Mouse (Mus musculus) heart, postnatal 10 days (tissue): ENCODE measurements at regions not wholly inside any gene's neighbourhood (a gene's known extent, or its start where the extent isn't known, plus 50 kb on each side); places are given as distances from the start of the nearest gene placed in this dataset.
"Not testable (repeated sequence)": the region's sequence is repeated elsewhere in the genome, so short reads cannot be mapped to it uniquely, and the experiment has no call there.

Source experiments
- DNase-seq, 2 experiments: peaks; one replicate each; pipeline ENCODE4 v3.0.0; 2021
- intact Hi-C: fragments of 180-260 bp; cut with DNase I; formaldehyde crosslinking; loops from one replicate; pipeline ENCODE4 v1.15.1; 2025

DNA sequence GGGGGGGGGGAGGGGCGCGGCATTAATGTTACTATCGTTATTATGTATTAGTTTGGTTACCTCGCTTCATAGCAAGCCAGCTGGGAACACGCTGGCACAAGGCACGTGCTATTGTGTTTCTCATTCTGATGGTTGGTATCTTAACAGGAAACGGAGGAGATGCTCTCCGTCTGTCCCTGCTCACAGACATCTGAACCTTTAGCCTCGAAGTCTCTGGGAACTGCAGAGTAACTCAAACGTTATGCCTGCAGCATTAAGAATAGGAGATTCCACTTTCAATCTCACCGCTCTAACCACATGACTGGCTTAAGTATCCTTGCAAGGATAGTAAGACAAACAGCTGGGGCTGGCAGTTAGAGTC is 80.0 kb downstream of the Nfkbiz start:
- intact Hi-C loops, result no loop called here
- DNase-seq, result no peak

DNA sequence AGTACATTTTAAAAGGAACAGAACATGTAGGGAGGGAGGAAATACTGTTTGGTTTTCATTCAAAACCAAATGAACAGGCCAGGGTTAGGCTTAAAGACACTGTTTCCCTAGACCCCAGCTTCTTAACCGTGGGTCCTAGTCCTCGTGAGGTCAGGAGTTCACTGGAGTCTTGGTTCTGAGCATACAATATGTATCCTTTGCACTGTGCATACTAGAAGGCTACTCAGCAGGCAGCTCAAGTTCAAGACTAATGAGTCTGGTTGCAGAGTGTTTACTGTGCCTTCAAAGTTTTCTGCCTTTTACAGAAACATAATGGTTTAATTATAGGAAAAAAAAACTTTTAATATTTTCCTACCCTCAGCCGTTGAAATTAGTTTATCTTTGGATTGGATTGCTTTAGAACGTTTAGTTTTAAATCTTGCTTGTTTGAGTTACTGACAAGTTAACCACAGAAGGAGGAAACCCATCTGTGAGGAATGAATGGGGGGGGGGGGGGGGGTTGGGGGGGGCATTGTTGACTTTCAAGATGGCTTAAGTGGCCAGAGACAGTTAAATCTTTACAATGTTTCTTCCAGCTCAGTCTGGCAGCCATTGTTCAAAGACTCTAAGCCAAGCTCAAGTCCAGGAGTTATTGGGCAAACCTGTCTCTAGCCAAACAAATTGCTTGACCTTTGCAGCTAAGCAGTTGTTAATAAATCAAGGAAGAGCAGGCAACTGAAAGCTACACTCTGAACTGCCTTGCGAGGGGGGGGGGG is 80.6 kb downstream of the Nfkbiz start:
- intact Hi-C loops, result no loop called here
- no peak for DNase-seq

- intact Hi-C loops, DNase-seq: not testable (repeated sequence)
These were observed 81.3 kb downstream of the Nfkbiz start for GRCm38 (mm10) chr16:55757422-55757815.

GRCm38 (mm10) chr16:55756764-55757421 is 81.8 kb downstream of the Nfkbiz start:
- DNase-seq, result no peak
- intact Hi-C loops, result no loop called here

DNA sequence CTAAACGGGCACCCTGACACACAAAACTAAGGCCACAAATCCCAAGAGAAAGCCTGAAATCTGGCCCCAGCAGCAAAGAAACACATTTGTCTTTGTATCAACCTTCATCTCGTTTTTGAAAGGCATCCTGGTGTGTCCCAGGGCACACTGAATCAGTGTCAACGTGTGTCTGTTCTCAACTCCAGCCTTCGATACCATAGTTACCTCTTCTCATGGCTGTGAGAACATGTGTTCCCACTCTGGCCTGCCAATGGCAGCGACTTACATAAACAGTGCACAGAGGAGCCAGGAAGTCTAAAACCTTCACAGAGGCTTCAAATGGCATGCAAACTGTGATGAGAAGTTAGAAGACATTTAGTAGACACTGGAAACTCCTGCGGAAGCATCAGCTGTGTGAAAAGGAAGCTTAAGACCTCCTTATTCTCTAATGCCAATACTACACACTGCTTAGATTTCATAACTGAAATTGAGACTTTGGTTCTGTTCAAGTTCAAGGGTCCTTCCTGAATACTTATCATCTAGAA is 83.3 kb downstream of the Nfkbiz start:
- intact Hi-C loops, result no loop called here

GRCm38 (mm10) chr16:55754092-55754763 is 84.5 kb downstream of the Nfkbiz start:
- DNase-seq, result no peak

More for the DNA sequence above, 83.3 kb downstream of the Nfkbiz start:
- DNase-seq, result no peak

DNA sequence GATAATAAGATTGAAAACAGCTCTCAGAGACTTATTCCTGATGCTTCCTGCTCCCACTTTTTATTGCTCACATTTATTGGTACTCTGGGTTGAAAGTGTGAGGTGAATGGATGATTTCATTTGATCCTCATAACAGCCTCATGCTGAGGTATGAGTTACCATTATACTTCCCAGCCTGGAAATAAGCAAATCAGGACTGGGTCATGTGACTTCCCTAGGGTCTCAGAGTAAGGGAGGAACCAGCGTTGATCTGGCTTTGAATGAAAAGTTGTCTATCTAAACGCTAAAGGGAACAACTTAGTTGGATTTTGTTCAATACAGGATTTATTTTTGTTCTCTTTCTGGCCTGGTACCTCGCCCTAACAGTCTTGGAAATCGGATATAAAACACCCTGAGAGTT is 85.3 kb downstream of the Nfkbiz start:
- DNase-seq, result no peak
- intact Hi-C loops, result no loop called here

More at GRCm38 (mm10) chr16:55754092-55754763, 84.5 kb downstream of the Nfkbiz start:
- intact Hi-C loops, result no loop called here

- DNase-seq, result peak; percentile 8 to 9
- intact Hi-C loops, result no loop called here
These were observed 91.4 kb downstream of the Nfkbiz start for GRCm38 (mm10) chr16:55747250-55747649.

DNA sequence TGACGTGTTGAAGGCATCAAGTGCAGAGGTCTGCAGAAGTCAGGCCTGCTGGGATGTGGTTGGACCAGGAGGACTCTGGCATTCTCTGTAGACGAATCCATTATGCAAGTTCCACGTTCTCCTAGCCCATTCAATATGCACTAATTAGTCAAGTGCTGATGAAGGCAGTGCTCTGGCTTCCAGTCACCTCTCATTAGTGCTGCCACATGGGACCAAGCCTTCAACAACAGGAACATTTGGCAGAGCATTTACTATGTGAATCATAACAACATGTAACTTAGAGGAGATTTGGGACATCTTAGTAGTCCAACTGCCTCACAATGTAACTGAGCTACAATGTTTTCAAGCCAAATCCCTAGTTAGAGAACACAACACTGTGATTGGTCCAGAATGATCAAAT is 92.5 kb downstream of the Nfkbiz start:
- intact Hi-C loops, result no loop called here
- no peak for DNase-seq

- intact Hi-C loops, result no loop called here
- no peak for DNase-seq
These were observed 93.6 kb downstream of the Nfkbiz start for GRCm38 (mm10) chr16:55745094-55745493.

DNA sequence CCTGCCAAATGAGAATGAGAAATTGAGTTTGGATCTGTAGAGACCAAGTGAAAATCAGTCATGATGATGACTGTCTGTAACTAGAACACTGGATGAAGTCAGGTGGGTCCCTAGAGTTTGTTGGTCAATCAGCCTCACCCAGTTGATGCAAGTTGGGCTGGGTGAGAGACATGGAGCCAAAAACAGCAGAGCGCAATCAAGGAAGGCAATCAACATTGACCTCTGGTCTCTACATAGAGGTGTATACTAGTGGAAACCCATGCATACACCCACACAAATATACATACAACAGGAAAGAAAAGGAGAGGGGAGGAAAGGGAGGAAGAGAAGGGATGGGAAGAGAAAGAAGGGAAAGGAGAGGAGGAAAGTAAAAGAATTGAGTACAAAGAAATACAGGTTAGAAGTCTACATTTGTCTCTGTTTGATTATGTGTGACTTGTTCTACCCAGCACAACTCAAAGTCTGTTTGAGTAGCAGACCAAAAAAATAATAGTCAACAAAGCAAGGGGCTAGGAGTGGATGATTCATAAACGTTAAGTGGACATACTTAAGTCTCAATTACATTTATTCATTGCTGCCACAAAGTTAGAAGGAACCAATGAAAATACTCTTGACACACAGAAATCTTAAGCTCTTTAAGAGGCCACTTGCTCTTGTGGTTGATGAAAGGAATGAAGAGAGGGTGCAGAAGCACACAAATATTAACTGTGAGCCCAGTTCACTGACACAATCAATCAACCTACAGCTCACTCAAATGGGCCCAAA is 97.4 kb downstream of the Nfkbiz start:
- intact Hi-C loops, result no loop called here
- no peak for DNase-seq

DNA sequence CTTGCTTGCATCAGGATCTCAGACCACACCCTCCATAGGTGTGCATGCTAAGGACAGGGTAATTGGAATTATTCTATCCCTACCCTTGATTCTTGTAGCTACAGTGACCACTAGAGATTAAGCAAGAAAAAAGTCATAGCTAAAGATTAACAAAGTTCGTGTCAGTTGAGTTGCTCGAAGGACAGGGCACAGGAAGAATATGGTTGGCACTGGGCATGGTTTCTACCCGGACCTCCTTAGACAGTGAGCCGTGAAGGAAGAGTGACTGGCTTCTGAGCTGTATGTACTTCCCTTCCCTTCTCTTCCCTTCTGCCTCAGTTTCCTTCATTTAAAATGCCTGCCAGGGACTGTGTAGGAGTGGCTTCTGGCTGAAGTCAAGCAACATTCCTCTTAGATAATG is 100.0 kb downstream of the Nfkbiz start:
- intact Hi-C loops, result no loop called here
- no peak for DNase-seq

GRCm38 (mm10) chr16:55735476-55735968 is 103.2 kb downstream of the Nfkbiz start:
- DNase-seq, result no peak
- intact Hi-C loops, result no loop called here

DNA sequence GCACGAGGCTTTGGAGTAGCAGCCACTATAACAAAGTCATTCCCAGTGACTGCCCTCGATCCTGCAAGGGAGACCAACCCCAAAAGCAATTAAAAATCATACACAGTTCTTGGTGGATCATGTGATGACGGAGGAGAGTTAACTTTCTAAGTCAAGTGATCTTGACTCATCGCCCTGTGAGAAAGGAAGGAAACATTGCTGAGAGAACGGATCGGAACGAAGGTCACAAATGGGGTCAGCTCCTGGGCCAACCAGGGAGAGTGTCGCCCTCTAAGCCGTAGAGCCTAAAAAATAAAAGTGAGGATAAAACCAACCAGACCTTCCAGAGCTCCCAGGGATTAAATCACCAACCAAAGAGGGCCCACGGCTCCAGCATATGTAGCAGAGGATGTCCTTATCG is 104.4 kb downstream of the Nfkbiz start:
- no peak for DNase-seq
- intact Hi-C loops, result no loop called here

DNA sequence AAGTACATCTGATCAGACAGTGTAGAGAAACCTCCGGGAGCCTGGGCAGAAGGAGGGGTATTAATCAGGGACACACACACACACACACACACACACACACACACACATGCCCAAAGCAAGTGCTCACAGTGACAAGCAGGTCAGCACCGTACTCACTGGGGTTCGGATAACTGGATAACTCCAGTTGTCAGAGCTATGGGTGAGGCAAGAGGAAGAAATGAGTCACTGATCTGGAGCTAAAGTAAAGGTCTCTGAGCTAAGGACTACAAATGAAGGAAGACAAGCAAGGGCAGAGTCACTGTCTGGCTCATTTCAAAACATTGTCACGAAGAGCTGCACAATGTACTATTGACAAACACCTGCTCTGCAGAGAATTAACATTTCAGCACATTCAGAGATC is 104.9 kb downstream of the Nfkbiz start:
- peak; percentile 28 to 42 for DNase-seq
- intact Hi-C loops, result no loop called here

DNA sequence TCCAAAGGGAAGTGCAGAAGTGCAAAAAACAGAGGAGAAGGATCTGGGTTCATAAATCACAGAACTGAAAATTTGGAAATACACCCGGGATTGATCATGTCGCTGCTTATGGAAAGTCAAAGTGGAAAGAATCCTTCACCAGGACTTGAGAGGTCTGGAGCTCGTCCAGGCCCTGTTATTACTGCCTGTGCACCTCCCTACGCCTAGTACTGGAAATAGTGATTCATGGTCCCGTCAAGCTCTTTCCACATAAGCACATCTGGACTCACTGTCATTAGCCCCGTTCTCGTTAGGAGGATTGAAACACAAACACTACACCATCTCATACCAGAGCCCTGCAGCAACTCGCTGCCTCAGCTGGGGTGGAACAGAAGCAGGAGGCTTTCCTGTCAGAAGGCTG is 107.7 kb downstream of the Nfkbiz start:
- intact Hi-C loops, result no loop called here
- peak; percentile 11 to 34 for DNase-seq

DNA sequence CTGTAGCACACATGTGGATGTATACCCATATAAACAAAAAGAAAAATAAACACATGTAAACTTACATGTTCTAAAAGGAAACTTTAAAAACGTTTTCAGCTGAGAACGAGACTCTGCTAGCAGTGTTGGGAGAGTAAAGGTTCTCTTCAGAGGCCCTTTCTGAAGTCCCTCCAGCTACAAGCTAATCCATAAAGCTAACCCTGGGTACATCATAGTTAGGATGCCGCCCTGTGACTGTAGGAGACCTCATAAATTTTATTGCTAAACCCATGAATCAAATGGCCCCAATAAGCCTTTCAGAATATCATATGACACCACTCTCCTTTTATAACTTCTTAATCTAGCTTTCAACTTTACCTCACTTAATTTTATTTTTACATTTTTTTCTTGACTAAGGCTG is 112.2 kb downstream of the Nfkbiz start:
- DNase-seq, result no peak
- intact Hi-C loops, result no loop called here

GRCm38 (mm10) chr16:55720430-55720829 is 118.3 kb downstream of the Nfkbiz start:
- intact Hi-C loops, result no loop called here
- no peak for DNase-seq

GRCm38 (mm10) chr16:55710017-55710416 is 128.7 kb downstream of the Nfkbiz start:
- DNase-seq, result no peak
- intact Hi-C loops, result no loop called here

DNA sequence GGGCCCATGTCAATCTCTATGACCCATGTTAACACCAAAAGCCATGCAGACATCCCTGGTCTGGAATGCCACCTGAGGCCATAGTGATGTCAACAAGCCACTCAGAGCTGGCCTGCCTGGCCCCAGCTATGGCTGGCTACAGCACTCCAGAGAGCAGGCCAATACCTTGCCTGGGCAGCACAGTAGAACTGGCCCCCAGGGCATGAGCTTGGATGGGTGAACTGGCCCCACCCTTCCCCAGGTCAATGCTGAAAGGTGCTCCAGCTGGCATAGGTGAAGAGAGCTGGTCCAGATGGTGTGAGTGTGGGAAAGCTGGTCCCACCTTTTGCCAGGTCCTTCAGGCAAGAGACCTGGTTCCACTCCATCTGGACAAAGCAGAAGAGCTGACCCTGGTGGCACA is 132.2 kb downstream of the Nfkbiz start:
- intact Hi-C loops, result no loop called here

GRCm38 (mm10) chr16:55698489-55698892 is 140.2 kb downstream of the Nfkbiz start:
- no peak for DNase-seq
- intact Hi-C loops, result loop anchor here (10.0 kb wide), 1 partner anchor 156 kb away; no protein-coding TSS in a partner anchor

More for the DNA sequence above, 132.2 kb downstream of the Nfkbiz start:
- no peak for DNase-seq
